In genomic region chr12:53442029-53442428, GRCm38 (mm10) we compare ENCODE assay signal across 22 mouse cellular contexts.
A peak's percentile ranks its signal among the peaks of the same experiment; 100 is the strongest.
DNase-seq lines count a peak whose midpoint lies in the region; ATAC-seq and TF ChIP-seq lines count a peak whose summit lies in the region.
"Had no signal": no experiment of that assay in that cellular context is flagged by ENCODE, and none has a peak within 500 bp of the region (broad histone marks: within the 10 kb centered on the region; RNA-seq: fewer than 3 reads in every experiment).

No protein-coding gene starts in this region.

- H3K4me2 ChIP-seq in midbrain, embryonic 11.5 days, result no peak overlapping the region
- H3K4me2 ChIP-seq in intestine, postnatal 0 days (replicated peaks; ENCODE audit: low read depth), result no peak overlapping the region
- H3K4me2 ChIP-seq in forebrain, embryonic 15.5 days (replicated peaks), result no peak overlapping the region
- H3K4me2 ChIP-seq: embryonic facial prominence, embryonic 12.5 days; forebrain, embryonic 13.5 days had no signal

- no peaks in the 10 kb centered on the region for H3K36me3 ChIP-seq in midbrain, embryonic 11.5 days (ENCODE audit: control insufficient read depth, insufficient read depth, low read length)
- 0 out of 2 replicates have a peak, but pooled peaks cover 3% of the 10 kb centered on the region for H3K36me3 ChIP-seq in midbrain, embryonic 10.5 days
- H3K36me3 ChIP-seq in intestine, postnatal 0 days (ENCODE audit: control insufficient read depth, insufficient read depth), result no peaks in the 10 kb centered on the region
- no peaks in the 10 kb centered on the region for H3K36me3 ChIP-seq in forebrain, embryonic 15.5 days
- H3K36me3 ChIP-seq: embryonic facial prominence, embryonic 10.5 days; embryonic facial prominence, embryonic 12.5 days; G1E had no signal

- H3K27me3 ChIP-seq in midbrain, embryonic 11.5 days (ENCODE audit: control insufficient read depth, insufficient read depth, low read length), result no peaks in the 10 kb centered on the region
- H3K27me3 ChIP-seq in midbrain, embryonic 10.5 days (ENCODE audit: low read depth, poor library complexity, severe bottlenecking), result no peaks in the 10 kb centered on the region
- no peaks in the 10 kb centered on the region for H3K27me3 ChIP-seq in intestine, postnatal 0 days (replicated peaks; ENCODE audit: control insufficient read depth, insufficient read depth, low read length)
- no peaks in the 10 kb centered on the region for H3K27me3 ChIP-seq in forebrain, embryonic 15.5 days
- H3K27me3 ChIP-seq: embryonic facial prominence, embryonic 12.5 days; forebrain, embryonic 13.5 days; Patski had no signal

- no peaks in the 10 kb centered on the region for H3K4me1 ChIP-seq in midbrain, embryonic 11.5 days (ENCODE audit: control insufficient read depth, insufficient read depth, low read length)
- H3K4me1 ChIP-seq in midbrain, embryonic 10.5 days, result peaks cover 14% of the 10 kb centered on the region
- no peaks in the 10 kb centered on the region for H3K4me1 ChIP-seq in intestine, postnatal 0 days (replicated peaks; ENCODE audit: control insufficient read depth, insufficient read depth, low read length)
- no peaks in the 10 kb centered on the region for H3K4me1 ChIP-seq in forebrain, embryonic 15.5 days
- H3K4me1 ChIP-seq: embryonic facial prominence, embryonic 10.5 days; embryonic facial prominence, embryonic 12.5 days had no signal

- no peak overlapping the region for H3K4me3 ChIP-seq in midbrain, embryonic 11.5 days (ENCODE audit: low read depth, low read length)
- H3K4me3 ChIP-seq in midbrain, embryonic 10.5 days, result no peak overlapping the region
- H3K4me3 ChIP-seq in intestine, postnatal 0 days (ENCODE audit: low read depth, low read length), result no peak overlapping the region
- H3K4me3 ChIP-seq in forebrain, embryonic 15.5 days, result no peak overlapping the region
- H3K4me3 ChIP-seq: embryonic facial prominence, embryonic 10.5 days; embryonic facial prominence, embryonic 12.5 days; forebrain, embryonic 13.5 days had no signal

- peak; percentile 59 for DNase-seq in midbrain, embryonic 11.5 days (ENCODE audit: low spot score, missing footprints)
- DNase-seq in midbrain, embryonic 10.5 days (ENCODE audit: low spot score), result no peak
- DNase-seq in lung, postnatal 4 days, result no peak
- DNase-seq in right cerebral cortex, postnatal 14 days, result no peak
- DNase-seq: adrenal gland, adult 8-10 months; adrenal gland, postnatal 14 days; adrenal gland, postnatal 36 days; cerebellum, adult 11-12 months; cerebellum, adult 2 months; cerebellum, adult 9-10 months; cerebellum, postnatal 10 days; cerebellum, postnatal 25 days had no signal

- no peaks in the 10 kb centered on the region for H3K9me3 ChIP-seq in midbrain, embryonic 11.5 days (ENCODE audit: control insufficient read depth, low read length)
- H3K9me3 ChIP-seq in midbrain, embryonic 10.5 days (replicated peaks), result no peaks in the 10 kb centered on the region
- no peaks in the 10 kb centered on the region for H3K9me3 ChIP-seq in intestine, postnatal 0 days (ENCODE audit: control insufficient read depth)
- no peaks in the 10 kb centered on the region for H3K9me3 ChIP-seq in forebrain, embryonic 15.5 days
- H3K9me3 ChIP-seq: embryonic facial prominence, embryonic 10.5 days; embryonic facial prominence, embryonic 12.5 days; forebrain, embryonic 13.5 days had no signal

- H3K9ac ChIP-seq in midbrain, embryonic 11.5 days (ENCODE audit: low read length), result no peak overlapping the region
- H3K9ac ChIP-seq in intestine, postnatal 0 days (ENCODE audit: low read depth, low read length), result no peak overlapping the region
- H3K9ac ChIP-seq in forebrain, embryonic 15.5 days (replicated peaks), result no peak overlapping the region
- H3K9ac ChIP-seq: embryonic facial prominence, embryonic 12.5 days; forebrain, embryonic 13.5 days had no signal

- no peak overlapping the region for H3K27ac ChIP-seq in midbrain, embryonic 11.5 days (ENCODE audit: low read depth, low read length)
- no peak overlapping the region for H3K27ac ChIP-seq in midbrain, embryonic 10.5 days (replicated peaks)
- no peak overlapping the region for H3K27ac ChIP-seq in intestine, postnatal 0 days (ENCODE audit: low read depth, low read length)
- H3K27ac ChIP-seq in forebrain, embryonic 15.5 days (replicated peaks), result no peak overlapping the region
- H3K27ac ChIP-seq: embryonic facial prominence, embryonic 10.5 days; embryonic facial prominence, embryonic 12.5 days; forebrain, embryonic 13.5 days had no signal

- 89% methylated on average over 2 of the region's 2 CpGs for WGBS in midbrain, embryonic 11.5 days
- WGBS in midbrain, embryonic 10.5 days, result 79% methylated on average over 2 of the region's 2 CpGs
- WGBS in intestine, postnatal 0 days, result 53% methylated on average over 2 of the region's 2 CpGs
- 86% methylated on average over 2 of the region's 2 CpGs for WGBS in forebrain, embryonic 15.5 days

- no peak for TF ChIP-seq CTCF in intestine, postnatal 0 days (IDR thresholded peaks at IDR 0.05; ENCODE audit: low read depth)

- ATAC-seq in midbrain, embryonic 11.5 days (ENCODE audit: low FRiP score), result no peak
- peak; percentile 63 for ATAC-seq in granulocyte monocyte progenitor cell, adult 5-6 weeks (replicated peaks; ENCODE audit: poor library complexity, severe bottlenecking)
- peak; percentile 38; the same call in 1 of the 2 replicates for ATAC-seq in intestine, postnatal 0 days
- ATAC-seq in forebrain, embryonic 15.5 days (replicated peaks), result no peak
- ATAC-seq: activated CD4-positive, CD25-positive, alpha-beta regulatory T cell, adult 4 months; forebrain, embryonic 13.5 days; forebrain, embryonic 16.5 days; Patski had no signal

Comparison
In these comparisons a context has a peak if more than half of its experiments do, and no peak if none do; other contexts are left out.
1. ATAC-seq: peak in granulocyte monocyte progenitor cell, adult 5-6 weeks (single experiment) and intestine, postnatal 0 days (single experiment); none in midbrain, embryonic 11.5 days (single experiment) and forebrain, embryonic 15.5 days (single experiment).